Mouse (Mus musculus) hindbrain, embryonic 11.5 days (tissue): ENCODE results near the gene Fam189a1. TPM values are rescaled to one million over a fixed set of nuclear protein-coding genes. Genes with fewer than 3 reads are reported as not detected.
A peak's percentile ranks its signal among the peaks of the same experiment; 100 is the strongest.

Experiments used
- ATAC-seq: fragments of 200-750 bp; cut with Nextera tagmentation; 2 replicates; pipeline ENCODE4 v1.8.0; 2017; ENCODE audit warnings: mild to moderate bottlenecking, moderate TSS enrichment, moderate library complexity; ENCODE audit not compliant: low FRiP score
- DNase-seq: peaks from one replicate; pipeline ENCODE4 v3.0.0-alpha.2; 2015; ENCODE audit warnings: low spot score
- H3K27ac ChIP-seq: fragments of 300-500 bp; sonication (generic); 2 replicates; pipeline ENCODE4 v1.5.1; 2014; ENCODE audit warnings: mild to moderate bottlenecking, low read depth, low read length
- H3K27me3 ChIP-seq: fragments of 300-500 bp; sonication (generic); 2 replicates; pipeline ENCODE4 v1.6.1; 2014; ENCODE audit warnings: mild to moderate bottlenecking, low read length, moderate library complexity, mixed read lengths; ENCODE audit not compliant: control insufficient read depth, insufficient read depth
- H3K36me3 ChIP-seq: fragments of 300-500 bp; sonication (generic); 2 replicates; pipeline ENCODE4 v1.6.1; 2014; ENCODE audit warnings: mild to moderate bottlenecking, low read length, moderate library complexity, mixed read lengths; ENCODE audit not compliant: control insufficient read depth, insufficient read depth
- H3K4me1 ChIP-seq: fragments of 300-500 bp; sonication (generic); replicated peaks from 2 replicates; pipeline ENCODE4 v1.6.1; 2014; ENCODE audit warnings: low read length, mixed read lengths; ENCODE audit not compliant: control insufficient read depth, insufficient read depth
- H3K4me2 ChIP-seq: fragments of 300-500 bp; sonication (generic); replicated peaks from 2 replicates; pipeline ENCODE4 v1.6.1; 2014; ENCODE audit warnings: mild to moderate bottlenecking, low read depth, low read length
- H3K4me3 ChIP-seq: fragments of 300-500 bp; sonication (generic); 2 replicates; pipeline ENCODE4 v1.5.1; 2014; ENCODE audit warnings: low read depth, low read length
- H3K9ac ChIP-seq: fragments of 300-500 bp; sonication (generic); 2 replicates; pipeline ENCODE4 v1.6.1; 2014; ENCODE audit warnings: low read depth, low read length
- H3K9me3 ChIP-seq: fragments of 300-500 bp; sonication (generic); 2 replicates; pipeline ENCODE4 v1.6.1; 2016; ENCODE audit warnings: low read length; ENCODE audit not compliant: control insufficient read depth
- WGBS: fragments of 180-500 bp; shearing (Covaris S2); extraction: QIAGEN DNeasy Blood & Tissue Kit; methylation state at CpG from one replicate; pipeline ENCODE4 v1.1.7; 2014; 5-methylcytosine and 5-hydroxymethylcytosine counted together
- polyA plus RNA-seq: library from polyadenylated mRNA; unstranded; fragments of >200 nt; fragmentation: Nextera tagmentation; extraction: Ambion mirVana; gene quantifications from 2 replicates; pipeline ENCODE4 v1.2.1, GENCODE M21; 2014

The Fam189a1 gene
- polyA plus RNA-seq, 1 experiment from 2014 or later = 1.6 TPM

- no peak for DNase-seq
Observed at GRCm38 (mm10) chr7:64973590-64974262, 182.6 kb downstream of the Fam189a1 start.

GRCm38 (mm10) chr7:64962128-64962527, 194.2 kb downstream of the Fam189a1 start:
- H3K9ac ChIP-seq = no peak overlapping the region
- no peak overlapping the region for H3K27ac ChIP-seq
- no peaks in the 10 kb centered on the region for H3K27me3 ChIP-seq
- 90% methylated on average over 3 of the region's 3 CpGs for WGBS
- no peak for ATAC-seq
- H3K9me3 ChIP-seq = no peaks in the 10 kb centered on the region
- H3K4me2 ChIP-seq = no peak overlapping the region
- H3K36me3 ChIP-seq = no peaks in the 10 kb centered on the region
- no peaks in the 10 kb centered on the region for H3K4me1 ChIP-seq
- H3K4me3 ChIP-seq = no peak overlapping the region
- DNase-seq = no peak

More at GRCm38 (mm10) chr7:64973590-64974262, 182.6 kb downstream of the Fam189a1 start:
- Histone ChIP-seq H3K36me3 (no peaks in the 10 kb centered on the region), H3K4me3 (no peak overlapping the region), H3K9ac (no peak overlapping the region), H3K27me3 (no peaks in the 10 kb centered on the region), H3K4me2 (no peak overlapping the region), H3K4me1 (no peaks in the 10 kb centered on the region), H3K9me3 (no peaks in the 10 kb centered on the region), H3K27ac (no peak overlapping the region)
- WGBS = 89% methylated on average over 4 of the region's 4 CpGs
- no peak for ATAC-seq

- no peak overlapping the region for H3K4me2 ChIP-seq
- H3K36me3 ChIP-seq = no peaks in the 10 kb centered on the region
- H3K9ac ChIP-seq = no peak overlapping the region
- no peak overlapping the region for H3K4me3 ChIP-seq
- 61% methylated on average over 6 of the region's 6 CpGs for WGBS
- H3K27me3 ChIP-seq = no peaks in the 10 kb centered on the region
- DNase-seq = no peak
- no peak for ATAC-seq
- no peaks in the 10 kb centered on the region for H3K4me1 ChIP-seq
- H3K9me3 ChIP-seq = no peaks in the 10 kb centered on the region
- H3K27ac ChIP-seq = no peak overlapping the region
Observed at GRCm38 (mm10) chr7:64959087-64959486, 197.3 kb downstream of the Fam189a1 start.

DNA sequence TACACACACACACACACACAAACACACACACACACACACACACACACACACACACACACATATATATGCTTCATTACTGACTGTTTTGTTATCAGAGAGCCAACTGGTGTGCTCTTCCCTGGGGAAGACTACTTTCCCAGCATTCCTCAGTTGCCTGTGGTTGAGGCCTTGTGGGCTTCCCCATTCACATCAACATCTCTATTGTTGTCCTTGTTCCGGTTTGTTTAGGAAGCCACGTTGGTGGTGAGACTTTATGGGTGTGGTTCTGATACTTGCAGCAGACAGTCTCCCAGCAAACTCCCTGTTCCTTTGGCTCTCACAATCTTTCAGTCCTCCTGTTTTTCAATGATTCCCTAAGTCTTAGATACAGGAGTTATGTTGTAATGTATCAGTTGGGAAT, 204.2 kb downstream of the Fam189a1 start:
- H3K9ac ChIP-seq = no peak overlapping the region
- H3K9me3 ChIP-seq = no peaks in the 10 kb centered on the region
- no peak for ATAC-seq
- no peaks in the 10 kb centered on the region for H3K36me3 ChIP-seq
- no peaks in the 10 kb centered on the region for H3K27me3 ChIP-seq
- WGBS = 28% methylated on average over 2 of the region's 2 CpGs
- no peaks in the 10 kb centered on the region for H3K4me1 ChIP-seq
- H3K4me2 ChIP-seq = no peak overlapping the region
- no peak for DNase-seq
- H3K27ac ChIP-seq = no peak overlapping the region
- no peak overlapping the region for H3K4me3 ChIP-seq

GRCm38 (mm10) chr7:64950771-64951099, 205.6 kb downstream of the Fam189a1 start:
- H3K4me3 ChIP-seq = no peak overlapping the region
- H3K27ac ChIP-seq = no peak overlapping the region
- H3K36me3 ChIP-seq = no peaks in the 10 kb centered on the region
- no peak overlapping the region for H3K4me2 ChIP-seq
- WGBS = 77% methylated on average over 2 of the region's 2 CpGs
- no peak overlapping the region for H3K9ac ChIP-seq
- DNase-seq = no peak
- H3K27me3 ChIP-seq = no peaks in the 10 kb centered on the region
- ATAC-seq = no peak
- H3K9me3 ChIP-seq = no peaks in the 10 kb centered on the region
- H3K4me1 ChIP-seq = no peaks in the 10 kb centered on the region

DNA sequence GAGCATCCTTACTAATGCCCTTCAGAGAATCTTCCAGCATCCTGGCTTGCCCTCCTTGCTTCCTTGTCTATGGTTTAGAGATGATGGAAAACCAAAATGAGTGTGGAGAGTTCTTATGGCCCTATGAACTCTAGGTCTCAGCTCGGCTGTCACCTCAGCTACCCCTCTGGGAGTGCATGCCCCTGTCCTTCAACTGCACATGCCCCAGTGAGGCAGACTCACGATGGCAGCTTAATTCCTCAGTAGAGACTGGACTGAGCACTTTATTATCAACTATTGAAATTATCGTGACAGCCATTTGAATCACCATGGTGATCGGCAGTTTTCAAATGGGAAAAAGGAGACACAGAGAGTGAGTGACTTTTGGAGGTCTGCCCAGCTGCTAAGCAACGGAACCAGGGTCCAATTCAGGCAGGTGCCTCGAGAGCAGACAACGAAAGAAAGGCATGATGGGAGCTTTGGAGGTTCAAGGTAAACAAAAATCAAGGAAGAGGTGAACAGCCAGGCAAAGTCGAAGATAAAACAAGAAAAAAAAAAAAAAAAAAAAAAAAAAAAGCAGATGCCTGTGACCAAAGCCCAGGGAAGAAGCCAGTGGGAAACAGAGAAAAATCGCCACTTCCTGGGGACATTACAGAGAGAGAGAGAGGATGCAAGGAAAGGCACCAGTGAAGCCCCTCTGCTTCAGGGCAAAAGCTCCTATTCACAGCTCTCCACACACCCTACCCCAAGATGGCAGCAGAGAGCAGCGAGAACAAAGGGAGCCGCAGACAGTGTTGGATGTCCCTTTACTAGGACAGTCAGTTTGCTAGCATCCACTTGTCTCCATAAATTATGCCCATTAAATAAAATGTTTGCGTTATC, 206.2 kb downstream of the Fam189a1 start:
- no peaks in the 10 kb centered on the region for H3K36me3 ChIP-seq
- H3K9me3 ChIP-seq = no peaks in the 10 kb centered on the region
- no peak for ATAC-seq

GRCm38 (mm10) chr7:64949465-64949864, 206.9 kb downstream of the Fam189a1 start:
- Histone ChIP-seq H3K36me3 (no peaks in the 10 kb centered on the region), H3K9me3 (no peaks in the 10 kb centered on the region), H3K9ac (no peak overlapping the region), H3K27ac (no peak overlapping the region), H3K4me2 (no peak overlapping the region), H3K4me3 (no peak overlapping the region), H3K27me3 (no peaks in the 10 kb centered on the region), H3K4me1 (no peaks in the 10 kb centered on the region)
- WGBS = 87% methylated on average over 1 of the region's 1 CpGs
- ATAC-seq (no peak), DNase-seq (no peak)

More for the DNA sequence above, 206.2 kb downstream of the Fam189a1 start:
- Histone ChIP-seq H3K9ac (no peak overlapping the region), H3K27me3 (no peaks in the 10 kb centered on the region), H3K4me3 (no peak overlapping the region), H3K4me2 (no peak overlapping the region), H3K27ac (no peak overlapping the region), H3K4me1 (no peaks in the 10 kb centered on the region)
- 39% methylated on average over 12 of the region's 12 CpGs for WGBS
- peak; percentile 69 for DNase-seq

DNA sequence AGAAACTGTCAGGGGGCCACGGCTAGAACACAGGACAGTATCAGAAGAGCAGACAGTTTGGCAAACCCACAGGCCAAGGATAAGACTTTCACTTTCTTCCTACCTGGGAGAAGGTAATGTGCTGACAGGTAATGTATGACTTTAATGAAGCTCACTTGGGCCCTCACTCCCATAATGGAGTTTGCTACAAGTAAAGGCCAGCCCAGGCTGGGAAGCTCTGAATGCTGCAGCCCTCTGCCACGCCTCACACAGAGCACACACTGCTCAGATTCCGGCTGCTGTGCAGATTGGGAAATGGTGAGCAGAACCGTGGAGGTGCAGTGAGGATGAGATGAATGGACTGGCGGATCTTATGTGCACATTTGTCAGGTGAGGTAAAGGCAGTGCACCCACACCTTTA, 211.7 kb downstream of the Fam189a1 start:
- DNase-seq (no peak), ATAC-seq (no peak)
- Histone ChIP-seq H3K36me3 (no peaks in the 10 kb centered on the region), H3K9ac (no peak overlapping the region), H3K4me1 (no peaks in the 10 kb centered on the region), H3K4me3 (no peak overlapping the region), H3K4me2 (no peak overlapping the region), H3K9me3 (no peaks in the 10 kb centered on the region), H3K27me3 (no peaks in the 10 kb centered on the region), H3K27ac (no peak overlapping the region)
- 87% methylated on average over 5 of the region's 5 CpGs for WGBS

DNA sequence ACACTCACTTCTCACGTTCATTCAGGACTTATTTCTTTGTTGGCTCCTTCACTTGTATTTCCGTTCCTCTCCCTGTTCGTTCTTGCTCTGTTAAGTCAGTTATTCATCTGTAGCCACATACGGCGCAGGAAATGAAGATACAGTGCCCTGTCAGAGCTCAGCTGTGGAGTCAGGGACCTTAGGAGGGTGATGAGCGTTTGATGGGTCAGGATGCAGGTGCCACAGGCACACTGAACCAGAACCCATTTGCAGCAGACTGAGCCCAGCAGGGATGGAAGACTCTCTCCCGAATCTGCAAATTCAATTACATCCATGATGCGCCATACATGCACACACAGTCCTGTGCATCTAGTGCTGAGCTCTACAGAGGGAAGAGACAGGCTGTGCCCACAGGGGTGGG, 212.2 kb downstream of the Fam189a1 start:
- Histone ChIP-seq H3K4me1 (no peaks in the 10 kb centered on the region), H3K9ac (no peak overlapping the region), H3K36me3 (no peaks in the 10 kb centered on the region), H3K9me3 (no peaks in the 10 kb centered on the region), H3K27me3 (no peaks in the 10 kb centered on the region), H3K4me3 (no peak overlapping the region), H3K27ac (no peak overlapping the region), H3K4me2 (no peak overlapping the region)
- DNase-seq (no peak), ATAC-seq (no peak)
- WGBS = 85% methylated on average over 8 of the region's 8 CpGs
